Mouse (Mus musculus): ENCODE measurements at regions not wholly inside any gene's neighbourhood (a gene's known extent, or its start where the extent isn't known, plus 50 kb on each side); places are given as distances from the start of the nearest gene placed in this dataset.

DNA sequence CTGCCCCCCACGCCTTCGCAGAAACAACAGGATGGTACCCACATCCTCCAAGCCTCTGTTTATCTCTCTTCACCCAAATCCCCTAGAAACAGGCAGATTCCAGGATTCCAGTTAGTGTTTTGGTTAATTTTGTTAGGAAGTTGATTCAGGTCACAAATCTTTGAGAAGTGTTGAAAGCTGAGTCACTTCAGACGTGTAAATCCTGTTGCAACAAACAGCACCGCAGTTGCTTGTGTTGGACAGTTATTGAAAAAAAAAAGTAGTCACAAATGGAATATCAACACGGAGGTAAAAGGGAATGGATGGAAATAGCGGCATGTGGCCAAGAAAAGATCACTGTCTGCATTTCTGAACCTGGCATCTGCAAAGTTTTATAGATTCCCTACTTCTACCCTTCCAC is 831.0 kb downstream of the Kcnj2 start:
- no peak for TF ChIP-seq EP300 (IDR thresholded peaks at IDR 0.05; ENCODE audit: low read depth)
- no peak for TF ChIP-seq CTCF (IDR thresholded peaks at IDR 0.05; ENCODE audit: low read depth)
- no peak overlapping the region for H3K27ac ChIP-seq
- no peak overlapping the region for H3K9ac ChIP-seq (replicated peaks)
- no peak overlapping the region for H3K4me2 ChIP-seq (ENCODE audit: low read depth)
- DNase-seq (ENCODE audit: low read depth in 3 of 3, low spot score in 3 of 3) (no peak), ATAC-seq (ENCODE audit: insufficient read depth) (no peak)
- H3K27me3 ChIP-seq (ENCODE audit: control insufficient read depth, insufficient read depth, low read length): no peaks in the 10 kb centered on the region
- no peaks in the 10 kb centered on the region for H3K9me3 ChIP-seq (ENCODE audit: control insufficient read depth, low read length)
- no peaks in the 10 kb centered on the region for H3K36me3 ChIP-seq (replicated peaks; ENCODE audit: control insufficient read depth, insufficient read depth, low read depth)
- 0 out of 4 replicates have a peak, but pooled peaks cover 0 to 2% of the 10 kb centered on the region in 2 experiments for H3K4me1 ChIP-seq (replicated peaks; ENCODE audit: control insufficient read depth in 2 of 2, insufficient read depth in 2 of 2, low read length in 1 of 2)
- H3K4me3 ChIP-seq (ENCODE audit: insufficient read depth in 1 of 2, low read depth in 2 of 2, low read length in 2 of 2): no peak overlapping the region
- 46% methylated on average over 6 of the region's 6 CpGs for WGBS (ENCODE audit: insufficient replicate concordance)

DNA sequence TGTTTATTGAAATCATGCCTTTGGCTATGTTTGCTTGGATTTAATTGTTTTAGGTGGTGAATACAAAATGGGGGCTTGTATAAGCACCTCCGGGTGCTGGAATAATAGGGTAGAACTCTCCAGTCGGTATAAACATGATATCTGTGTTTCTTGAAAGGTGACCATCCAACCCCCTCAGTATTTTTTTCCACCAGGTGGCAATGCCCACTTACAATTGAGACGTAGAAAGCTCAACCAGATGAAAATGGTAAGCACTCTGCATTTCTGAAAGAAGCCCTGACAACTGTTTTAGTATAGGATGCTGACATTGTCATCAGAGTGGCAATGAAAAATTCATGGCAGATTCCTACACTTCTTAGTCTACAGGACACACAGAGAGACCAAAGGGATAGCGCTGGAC is 838.1 kb downstream of the Kcnj2 start:
- no peak overlapping the region for H3K9ac ChIP-seq (replicated peaks)
- H3K9me3 ChIP-seq (ENCODE audit: control insufficient read depth, low read length): no peaks in the 10 kb centered on the region
- TF ChIP-seq EP300 (IDR thresholded peaks at IDR 0.05; ENCODE audit: low read depth) (no peak), CTCF (IDR thresholded peaks at IDR 0.05; ENCODE audit: low read depth) (no peak)
- H3K27ac ChIP-seq: no peak overlapping the region
- H3K36me3 ChIP-seq (replicated peaks; ENCODE audit: control insufficient read depth, insufficient read depth, low read depth): no peaks in the 10 kb centered on the region
- no peak for ATAC-seq (ENCODE audit: insufficient read depth)
- no peak overlapping the region for H3K4me2 ChIP-seq (ENCODE audit: low read depth)
- no peak for DNase-seq (ENCODE audit: low read depth in 3 of 3, low spot score in 3 of 3)
- H3K27me3 ChIP-seq (ENCODE audit: control insufficient read depth, insufficient read depth, low read length): no peaks in the 10 kb centered on the region
- H3K4me1 ChIP-seq (replicated peaks; ENCODE audit: control insufficient read depth in 2 of 2, insufficient read depth in 2 of 2, low read length in 1 of 2): no peaks in the 10 kb centered on the region
- no peak overlapping the region for H3K4me3 ChIP-seq (ENCODE audit: insufficient read depth in 1 of 2, low read depth in 2 of 2, low read length in 2 of 2)
- 60% methylated on average over 4 of the region's 4 CpGs for WGBS (ENCODE audit: insufficient replicate concordance)

DNA sequence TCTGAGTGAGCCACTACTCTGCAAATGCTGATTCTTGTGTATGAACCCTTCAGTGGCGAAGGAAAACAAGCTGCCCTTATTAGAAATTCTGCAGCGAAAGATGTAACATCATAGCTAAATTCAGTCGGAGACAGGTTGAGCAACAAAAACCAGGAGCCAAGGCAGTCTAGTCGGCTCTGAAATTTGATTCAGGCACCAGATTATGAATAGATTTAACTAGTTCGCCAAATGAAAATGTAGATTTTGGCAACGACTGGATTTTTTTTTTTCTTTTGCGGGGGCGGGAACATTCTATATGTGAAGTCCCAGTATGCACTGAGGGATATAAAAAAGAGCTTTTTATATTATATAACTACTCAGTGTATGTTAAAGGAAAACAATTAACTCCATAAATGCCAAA is 847.9 kb downstream of the Kcnj2 start:
- no peak for ATAC-seq (ENCODE audit: insufficient read depth)
- no peak overlapping the region for H3K27ac ChIP-seq
- H3K4me1 ChIP-seq (replicated peaks; ENCODE audit: control insufficient read depth in 2 of 2, insufficient read depth in 2 of 2, low read length in 1 of 2): no peaks in the 10 kb centered on the region
- no peaks in the 10 kb centered on the region for H3K9me3 ChIP-seq (ENCODE audit: control insufficient read depth, low read length)
- no peak overlapping the region for H3K4me3 ChIP-seq (ENCODE audit: insufficient read depth in 1 of 2, low read depth in 2 of 2, low read length in 2 of 2)
- H3K9ac ChIP-seq (replicated peaks): no peak overlapping the region
- no peaks in the 10 kb centered on the region for H3K27me3 ChIP-seq (ENCODE audit: control insufficient read depth, insufficient read depth, low read length)
- no peak overlapping the region for H3K4me2 ChIP-seq (ENCODE audit: low read depth)
- no peak for TF ChIP-seq EP300 (IDR thresholded peaks at IDR 0.05; ENCODE audit: low read depth)
- no peak for TF ChIP-seq CTCF (IDR thresholded peaks at IDR 0.05; ENCODE audit: low read depth)
- no peak for DNase-seq (ENCODE audit: low read depth in 3 of 3, low spot score in 3 of 3)
- 63% methylated on average over 8 of the region's 8 CpGs for WGBS (ENCODE audit: insufficient replicate concordance)
- H3K36me3 ChIP-seq (replicated peaks; ENCODE audit: control insufficient read depth, insufficient read depth, low read depth): no peaks in the 10 kb centered on the region

DNA sequence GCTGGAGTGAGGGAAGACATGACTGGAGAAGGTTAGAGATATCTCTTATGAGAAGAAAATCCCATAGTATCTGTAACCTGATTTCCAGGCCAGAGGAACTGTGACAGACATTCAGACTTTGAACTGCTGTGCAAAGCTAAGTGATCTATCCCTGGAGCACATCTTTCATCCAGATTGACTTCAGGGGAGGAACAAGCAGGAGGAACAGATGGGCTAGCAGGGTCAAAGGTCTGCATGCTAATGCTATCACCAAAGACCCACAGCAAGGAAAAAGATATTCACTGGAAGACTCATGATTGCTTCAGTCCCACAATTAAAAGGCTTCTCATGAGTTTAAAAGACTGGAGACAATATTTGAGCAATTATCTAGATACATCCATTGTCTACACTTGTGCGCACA is 855.7 kb upstream of the Sox9 start:
- H3K9me3 ChIP-seq (ENCODE audit: control insufficient read depth, low read length): no peaks in the 10 kb centered on the region
- no peaks in the 10 kb centered on the region for H3K27me3 ChIP-seq (ENCODE audit: control insufficient read depth, insufficient read depth, low read length)
- no peak overlapping the region for H3K4me3 ChIP-seq (ENCODE audit: insufficient read depth in 1 of 2, low read depth in 2 of 2, low read length in 2 of 2)
- DNase-seq (ENCODE audit: low read depth in 3 of 3, low spot score in 3 of 3) (no peak), ATAC-seq (ENCODE audit: insufficient read depth) (no peak)
- WGBS (ENCODE audit: insufficient replicate concordance): 68% methylated on average over 1 of the region's 1 CpGs
- no peak overlapping the region for H3K9ac ChIP-seq (replicated peaks)
- TF ChIP-seq EP300 (IDR thresholded peaks at IDR 0.05; ENCODE audit: low read depth) (no peak), CTCF (IDR thresholded peaks at IDR 0.05; ENCODE audit: low read depth) (no peak)
- H3K4me2 ChIP-seq (ENCODE audit: low read depth): no peak overlapping the region
- no peaks in the 10 kb centered on the region for H3K4me1 ChIP-seq (replicated peaks; ENCODE audit: control insufficient read depth in 2 of 2, insufficient read depth in 2 of 2, low read length in 1 of 2)
- no peaks in the 10 kb centered on the region for H3K36me3 ChIP-seq (replicated peaks; ENCODE audit: control insufficient read depth, insufficient read depth, low read depth)
- no peak overlapping the region for H3K27ac ChIP-seq

DNA sequence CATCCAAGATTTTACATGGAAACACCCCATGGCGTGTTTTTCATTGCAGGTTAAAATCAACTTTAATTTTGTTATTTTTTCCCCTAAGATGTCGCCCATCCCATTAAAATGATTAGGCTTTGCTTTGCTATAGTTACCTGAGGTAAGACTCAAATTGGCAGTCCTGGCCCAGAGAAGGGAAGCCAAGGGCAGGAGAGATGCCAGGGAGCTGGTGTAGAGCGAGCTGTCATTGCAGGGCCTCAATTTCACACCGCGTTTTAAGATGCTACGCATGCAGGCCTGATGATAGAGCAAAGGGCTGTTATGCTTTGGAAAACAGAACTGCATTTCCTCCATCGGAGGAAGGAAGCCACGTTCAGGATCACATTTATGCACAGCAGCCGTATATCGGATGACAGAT is 852.7 kb upstream of the Sox9 start:
- Histone ChIP-seq H3K4me2 (ENCODE audit: low read depth) (no peak overlapping the region), H3K9ac (replicated peaks) (no peak overlapping the region), H3K9me3 (ENCODE audit: control insufficient read depth, low read length) (no peaks in the 10 kb centered on the region), H3K36me3 (replicated peaks; ENCODE audit: control insufficient read depth, insufficient read depth, low read depth) (no peaks in the 10 kb centered on the region), H3K4me3 (ENCODE audit: insufficient read depth in 1 of 2, low read depth in 2 of 2, low read length in 2 of 2) (no peak overlapping the region), H3K27ac (no peak overlapping the region), H3K27me3 (ENCODE audit: control insufficient read depth, insufficient read depth, low read length) (no peaks in the 10 kb centered on the region), H3K4me1 (replicated peaks; ENCODE audit: control insufficient read depth in 2 of 2, insufficient read depth in 2 of 2, low read length in 1 of 2) (no peaks in the 10 kb centered on the region)
- no peak for ATAC-seq (ENCODE audit: insufficient read depth)
- WGBS (ENCODE audit: insufficient replicate concordance): 66% methylated on average over 10 of the region's 10 CpGs
- no peak for DNase-seq (ENCODE audit: low read depth in 3 of 3, low spot score in 3 of 3)
- TF ChIP-seq EP300 (IDR thresholded peaks at IDR 0.05; ENCODE audit: low read depth) (no peak), CTCF (IDR thresholded peaks at IDR 0.05; ENCODE audit: low read depth) (no peak)

Data from liver, embryonic 14.5 days (tissue).